Mouse (Mus musculus): Measurements from ENCODE around the gene Mark1. TPM values are rescaled to one million over a fixed set of nuclear protein-coding genes. Genes with fewer than 3 reads are reported as not detected.
A peak's percentile ranks its signal among the peaks of the same experiment; 100 is the strongest.

Gene Mark1
- total RNA-seq, 1 experiment from 2014 or later, result 6.6 TPM

DNA sequence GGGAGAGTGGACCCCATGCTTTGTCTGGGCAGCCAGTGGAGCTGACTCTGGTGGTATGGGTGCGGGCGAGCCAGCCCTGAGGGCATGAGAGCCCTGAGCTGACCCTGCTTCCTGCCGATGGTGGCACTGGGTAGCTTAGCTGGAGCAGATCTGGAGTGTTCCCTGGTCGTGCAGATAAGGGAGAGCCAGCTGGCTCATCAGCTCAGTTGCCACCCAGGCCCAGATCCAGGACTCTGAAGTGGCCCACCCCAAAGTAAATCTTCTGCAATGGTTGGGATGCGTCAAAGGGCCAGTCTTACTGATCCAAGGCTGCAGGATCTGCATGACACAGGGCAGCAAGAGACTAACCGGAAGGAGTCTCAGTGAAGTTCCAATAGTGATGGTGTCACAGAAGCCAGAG is 109.9 kb downstream of the Mark1 start:
- DNase-seq, result no peak

GRCm38 (mm10) chr1:184886160-184886559 is 113.2 kb downstream of the Mark1 start:
- DNase-seq, result no peak

- DNase-seq, result peak; percentile 74
These were observed 116.8 kb downstream of the Mark1 start, which contains the start of gene C130074G19Rik for GRCm38 (mm10) chr1:184882281-184883268. Gene C130074G19Rik (minus strand): TSS chr1:184883218.

DNA sequence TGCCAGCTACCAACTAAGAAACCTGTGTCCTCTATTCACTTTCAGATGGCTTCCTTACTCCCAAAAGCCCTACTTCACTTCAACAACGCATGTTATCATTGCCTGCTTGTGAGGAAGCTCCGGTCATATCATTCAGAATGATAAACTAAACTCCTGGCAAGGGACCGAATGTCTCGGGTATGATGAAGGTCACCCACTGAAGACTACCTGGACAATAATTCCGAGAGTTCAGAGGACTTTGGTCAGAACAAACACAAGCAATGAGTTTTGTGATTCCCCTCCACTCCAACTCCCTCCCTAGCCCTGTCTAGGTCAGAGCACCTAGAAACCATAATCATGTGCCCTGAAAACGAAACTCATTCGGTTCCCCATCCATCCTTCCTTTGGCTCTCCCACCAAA is 117.5 kb downstream of the Mark1 start:
- DNase-seq, result no peak

DNA sequence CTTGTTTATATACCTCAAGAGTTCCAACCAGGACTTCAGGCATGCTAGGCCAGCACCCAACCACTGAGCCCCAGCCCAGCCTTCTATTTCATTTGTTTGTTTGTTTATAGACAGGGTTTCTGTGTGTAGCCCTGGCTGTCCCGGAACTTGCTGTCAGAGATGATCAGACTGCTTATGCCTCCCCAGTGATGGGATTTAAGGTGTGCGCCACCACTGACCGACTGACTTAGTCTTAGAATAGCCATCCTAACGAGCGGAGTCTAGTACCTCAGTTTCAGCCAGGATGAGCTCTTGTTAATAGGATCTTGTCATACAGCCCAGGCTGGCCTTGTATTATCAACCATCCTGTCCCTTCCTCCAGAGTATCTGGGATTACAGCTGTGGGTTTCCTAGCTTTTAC is 118.2 kb downstream of the Mark1 start:
- DNase-seq, result no peak

DNA sequence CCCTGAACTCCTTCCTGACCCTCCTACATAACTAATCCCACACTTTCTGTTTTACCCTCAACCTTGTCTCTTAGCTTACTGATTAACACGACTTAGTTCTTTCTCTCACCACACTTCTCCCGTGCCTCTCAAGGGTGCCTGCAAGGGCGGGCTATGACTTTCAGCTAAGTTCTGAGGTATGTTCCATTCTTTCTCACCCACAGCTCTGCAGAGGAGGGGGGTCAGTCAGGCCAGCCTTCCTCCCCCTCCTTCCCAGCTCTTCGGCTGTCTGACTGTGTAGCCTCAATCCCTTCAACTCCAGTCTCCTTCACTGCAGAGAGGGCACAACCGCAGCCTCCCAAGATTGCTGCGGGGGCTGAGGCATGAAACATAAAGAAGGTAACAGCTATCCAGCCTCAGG is 120.5 kb downstream of the Mark1 start:
- DNase-seq, result no peak

DNA sequence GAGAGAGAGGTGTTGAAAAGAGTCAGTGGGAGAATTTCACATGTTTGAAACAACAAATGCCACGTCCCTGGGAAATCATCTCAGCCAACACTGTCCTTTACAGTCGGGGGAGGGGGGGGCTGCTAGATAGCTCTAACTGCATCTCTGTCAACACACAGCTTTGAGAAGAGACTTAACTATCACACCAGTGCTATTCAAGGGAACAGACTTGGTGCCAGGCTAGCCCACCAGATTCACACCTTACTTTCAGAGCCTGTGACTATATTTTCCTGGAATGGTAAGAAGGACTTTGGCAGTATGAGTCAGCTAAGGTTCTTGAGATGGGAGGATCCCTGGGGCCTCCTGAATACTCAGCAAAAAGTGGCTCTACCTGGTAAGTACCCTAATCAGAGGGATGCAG is 122.1 kb downstream of the Mark1 start:
- DNase-seq, result no peak

GRCm38 (mm10) chr1:184873910-184874309 is 125.5 kb downstream of the Mark1 start:
- DNase-seq, result peak; percentile 18

DNA sequence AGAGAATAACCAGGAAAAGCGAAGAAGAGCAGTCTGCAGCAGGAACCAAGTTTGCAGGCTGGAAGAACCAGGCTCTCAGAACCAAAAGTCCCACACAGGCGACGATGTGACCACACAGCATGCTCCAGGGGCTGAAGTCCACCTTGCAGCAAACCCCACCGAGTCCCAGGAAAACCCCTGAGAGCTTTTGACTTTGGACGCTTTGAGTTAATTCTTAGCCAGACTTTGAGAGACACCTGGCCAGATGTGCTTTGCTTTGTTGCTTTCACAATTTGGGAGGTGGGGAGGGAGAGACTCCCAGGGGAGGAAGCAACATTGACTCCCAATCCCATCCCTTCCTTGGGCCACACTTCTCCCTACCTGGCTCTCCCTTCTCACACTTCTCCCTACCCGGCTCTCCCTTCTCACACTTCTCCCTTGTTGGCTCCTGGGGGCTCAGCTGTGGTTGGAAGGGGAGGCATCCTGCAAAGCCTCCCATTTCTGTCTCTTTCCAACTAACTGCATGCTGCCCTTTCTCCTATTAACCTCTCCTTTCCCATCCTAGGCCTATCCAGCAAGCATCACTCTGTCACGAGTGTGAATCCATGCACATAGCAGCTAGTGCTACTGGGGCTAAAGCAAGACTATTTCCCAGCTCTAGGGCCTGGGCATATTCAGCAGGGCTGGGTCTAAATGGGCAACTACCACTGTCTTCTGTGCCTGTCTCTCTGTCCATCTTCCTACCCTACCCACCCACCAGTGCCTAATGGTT is 127.1 kb downstream of the Mark1 start:
- DNase-seq, result no peak

- peak; percentile 13 for DNase-seq
These were observed 127.9 kb downstream of the Mark1 start for GRCm38 (mm10) chr1:184871506-184871905.

DNA sequence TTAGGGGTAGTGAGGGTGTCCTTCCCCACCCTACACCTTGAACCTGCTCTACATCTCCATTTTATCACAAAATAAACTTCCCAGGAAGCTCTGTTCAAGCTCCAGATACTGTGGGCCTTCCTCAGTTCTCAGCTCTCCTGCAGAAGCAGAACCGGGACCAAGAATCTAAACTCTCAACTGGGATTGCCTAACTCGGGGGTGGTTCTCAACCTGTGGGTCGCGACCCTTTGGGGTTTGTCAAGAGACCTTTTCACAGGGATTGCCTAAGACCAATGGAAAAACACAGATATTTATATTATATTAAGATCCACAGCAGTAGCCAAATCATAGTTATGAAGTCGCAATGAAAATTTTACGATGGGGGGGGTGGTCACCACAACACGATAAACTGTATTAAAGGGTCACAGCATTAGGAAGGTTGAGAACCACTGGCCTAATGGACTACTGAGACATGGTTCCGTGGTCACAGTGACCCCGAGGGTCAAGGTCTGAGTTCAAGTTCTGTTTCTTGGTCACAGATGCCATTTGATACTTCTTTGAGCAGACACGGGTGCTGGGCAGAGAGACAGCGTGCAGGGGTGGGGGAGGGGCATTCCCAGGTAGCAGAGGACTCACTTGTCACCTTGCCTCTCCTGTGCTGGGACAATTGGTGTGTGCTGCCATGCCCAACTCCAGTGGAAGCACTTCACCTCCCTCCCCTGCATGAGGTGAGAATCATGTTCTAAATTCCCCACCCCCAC is 128.6 kb downstream of the Mark1 start:
- DNase-seq, result no peak

DNA sequence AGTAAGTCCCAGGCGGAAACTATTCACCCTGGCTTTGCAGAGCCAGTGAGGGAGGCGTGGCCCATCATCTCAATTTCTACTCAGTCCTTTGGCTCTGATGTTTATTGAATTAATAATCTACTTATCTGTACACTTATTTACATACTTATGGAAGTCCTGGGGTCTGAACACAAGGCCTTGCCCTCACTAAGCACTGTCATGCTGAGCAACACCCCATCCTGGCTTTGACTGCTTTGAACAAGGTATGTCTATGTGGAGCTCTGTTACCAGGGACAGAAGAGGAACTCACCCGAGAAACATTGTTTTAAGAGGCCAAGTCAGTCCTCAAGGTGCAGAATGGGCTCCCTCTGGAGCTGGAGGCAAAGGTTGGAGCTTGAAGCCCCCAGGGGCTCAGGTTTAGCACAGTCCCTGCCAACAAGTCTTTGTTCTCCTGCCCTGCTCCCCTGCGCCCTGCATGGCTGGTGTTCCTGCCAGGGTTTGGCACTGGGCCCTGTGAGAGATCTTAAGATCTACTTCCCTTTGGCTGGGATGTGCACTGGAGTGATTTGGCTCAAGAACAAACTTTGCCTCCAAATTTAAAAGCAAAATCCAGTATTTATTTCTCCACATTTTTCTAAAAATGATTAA is 129.3 kb downstream of the Mark1 start:
- DNase-seq, result peak; percentile 68

DNA sequence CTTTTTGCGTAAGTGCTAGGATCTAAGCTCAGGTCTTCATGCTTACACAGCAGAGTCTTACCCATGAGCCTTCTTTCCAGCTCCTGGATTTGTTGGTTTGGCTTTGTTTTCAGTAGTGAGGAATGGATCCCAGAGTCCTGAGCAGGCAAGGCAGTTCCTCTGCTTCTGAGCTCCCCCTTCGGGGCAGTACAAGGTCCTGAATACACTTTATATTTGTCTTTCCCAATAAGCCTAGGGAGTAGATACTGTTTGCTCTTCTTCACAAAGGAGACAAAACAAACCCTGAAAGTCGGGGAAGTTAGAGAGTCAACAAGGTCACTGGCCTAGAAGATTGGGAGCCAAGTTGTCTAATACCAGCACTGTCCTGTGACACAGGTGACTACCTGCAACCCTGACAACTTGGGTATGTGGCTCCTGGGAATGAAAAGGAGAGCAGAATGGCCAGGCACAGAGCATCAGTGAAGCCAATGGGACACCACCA is 131.7 kb downstream of the Mark1 start:
- DNase-seq, result no peak

DNA sequence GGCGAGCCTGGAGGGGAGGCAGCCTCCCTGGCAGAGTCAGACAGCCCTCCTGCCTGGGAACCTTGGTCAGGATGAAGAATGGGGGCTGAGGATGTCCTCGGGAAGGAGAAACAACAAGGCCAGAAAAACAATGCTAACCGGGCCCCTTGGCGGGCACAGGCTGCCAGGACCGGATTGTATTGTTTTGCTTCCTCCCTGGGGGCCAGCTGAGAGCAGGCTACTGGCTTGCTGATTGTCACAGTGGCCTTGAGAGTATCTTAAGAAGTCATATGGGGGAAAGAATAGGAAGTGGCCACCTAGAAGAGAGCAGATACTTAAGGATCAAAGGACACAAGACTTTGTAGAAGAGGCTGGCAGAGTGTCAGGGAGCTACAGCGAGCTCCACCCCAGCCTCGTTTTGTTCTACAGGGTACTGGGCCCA is 135.0 kb downstream of the Mark1 start:
- DNase-seq, result peak; percentile 28

- DNase-seq, result no peak
These were observed 136.7 kb downstream of the Mark1 start for GRCm38 (mm10) chr1:184862636-184863035.

- DNase-seq, result no peak
These were observed 137.8 kb downstream of the Mark1 start for GRCm38 (mm10) chr1:184861551-184861950.

DNA sequence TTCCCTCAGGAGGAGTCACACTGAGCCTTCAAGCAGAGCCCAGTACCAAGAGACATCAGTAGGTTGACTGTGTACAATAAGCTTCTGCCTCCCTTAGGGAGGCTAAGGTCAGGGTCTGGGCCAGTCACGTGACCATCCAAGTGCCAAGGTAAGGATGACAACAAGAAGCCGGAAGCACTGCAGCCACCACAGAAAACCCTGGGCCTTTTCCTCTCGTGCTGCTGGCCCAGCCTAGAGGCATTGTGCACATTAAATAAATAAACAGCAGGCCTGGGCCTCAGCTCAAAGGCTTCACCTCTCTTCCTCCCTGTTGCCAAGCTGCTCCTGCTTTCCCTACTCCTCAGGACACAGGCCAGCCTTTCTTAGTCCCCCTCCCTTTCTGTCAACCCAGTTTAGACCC is 139.1 kb downstream of the Mark1 start:
- no peak for DNase-seq

DNA sequence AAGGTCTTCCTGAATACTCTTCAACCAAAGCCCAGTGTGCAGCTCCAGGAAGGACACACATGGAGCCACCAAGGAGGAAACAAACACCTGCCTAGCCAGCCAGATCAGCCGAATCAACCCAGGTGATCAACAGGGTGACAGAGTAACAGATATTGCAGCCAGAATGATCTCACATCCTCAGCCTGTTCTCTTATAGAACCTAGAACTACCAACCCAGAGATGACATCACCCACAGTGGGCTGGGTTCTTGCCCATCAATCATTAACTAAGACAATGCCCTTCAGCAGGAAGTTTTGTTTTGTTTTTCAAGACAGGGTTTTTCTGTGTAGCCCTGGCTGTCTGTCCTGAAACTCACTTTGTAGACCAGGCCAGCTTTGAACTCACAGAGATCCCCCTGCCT is 141.1 kb downstream of the Mark1 start:
- DNase-seq, result no peak

DNA sequence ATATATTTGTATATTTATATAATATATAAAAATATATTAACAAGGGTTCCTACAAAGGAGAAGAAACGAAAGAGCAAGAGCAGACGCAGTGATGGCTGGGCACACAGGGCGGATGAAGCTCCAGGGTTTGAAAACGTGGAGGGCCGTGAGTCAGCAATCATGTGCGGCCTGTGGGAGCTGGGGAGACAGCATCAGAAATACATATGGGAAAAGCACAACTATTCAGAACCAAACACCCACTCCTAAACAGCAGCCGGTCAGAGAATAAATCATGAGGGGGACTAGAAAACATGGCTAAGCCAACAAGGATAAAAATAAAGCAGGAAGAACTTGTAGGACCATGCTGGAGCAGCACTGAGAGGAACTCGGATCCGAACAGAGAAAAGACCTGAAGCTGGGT is 142.2 kb downstream of the Mark1 start:
- no peak for DNase-seq

DNA sequence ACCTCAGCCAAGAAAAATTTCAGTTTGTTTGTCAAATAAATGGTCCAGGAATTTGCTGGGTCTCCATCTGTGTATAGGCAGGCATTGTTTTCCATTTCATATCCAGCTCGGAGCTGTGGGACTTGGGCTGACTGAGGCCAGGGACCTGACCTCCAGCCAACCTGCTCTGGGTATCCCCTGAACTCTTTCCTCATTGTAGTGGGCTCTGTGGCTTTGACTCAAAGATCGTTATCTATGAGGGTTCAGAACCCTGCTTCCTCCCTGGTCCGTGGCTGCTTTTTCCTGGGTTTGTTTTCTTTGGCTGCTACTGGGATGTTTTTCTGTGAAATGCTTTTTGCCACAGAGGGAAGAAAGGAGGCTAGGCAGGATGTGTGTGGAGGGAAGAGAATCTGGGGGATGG is 145.4 kb downstream of the Mark1 start:
- no peak for DNase-seq

DNA sequence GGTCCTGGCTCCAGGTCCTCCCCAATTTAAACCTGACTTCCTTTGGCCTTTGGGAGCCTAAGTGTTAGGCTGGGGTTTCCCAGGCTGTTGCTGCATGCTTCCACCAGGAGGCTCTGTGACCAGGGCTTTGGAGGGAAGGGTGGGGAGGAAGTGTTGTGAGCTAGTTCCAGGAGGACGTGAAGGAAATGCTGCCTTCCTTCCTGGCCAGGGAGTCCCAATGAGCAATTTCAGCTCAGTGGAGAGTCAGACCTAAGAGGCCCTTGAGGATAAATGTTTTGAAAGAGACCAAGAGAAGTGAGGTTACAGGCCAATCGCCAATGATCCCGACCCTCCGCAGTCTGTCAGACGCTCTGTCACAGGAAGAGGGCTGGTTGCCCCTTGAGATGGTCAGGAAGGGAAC is 146.0 kb downstream of the Mark1 start:
- DNase-seq, result peak; percentile 72
